Mouse (Mus musculus): ENCODE measurements at regions not wholly inside any gene's neighbourhood (a gene's known extent, or its start where the extent isn't known, plus 50 kb on each side); places are given as distances from the start of the nearest gene placed in this dataset.
A peak's percentile ranks its signal among the peaks of the same experiment; 100 is the strongest.
"Not testable (repeated sequence)": the region's sequence is repeated elsewhere in the genome, so short reads cannot be mapped to it uniquely, and the experiment has no call there.

- ATAC-seq (replicated peaks; ENCODE audit: low FRiP score); H3K27ac ChIP-seq (ENCODE audit: low read depth, low read length); H3K36me3 ChIP-seq (ENCODE audit: control insufficient read depth, insufficient read depth, low read length); H3K4me2 ChIP-seq; H3K4me3 ChIP-seq (ENCODE audit: low read depth, low read length); H3K4me1 ChIP-seq (replicated peaks; ENCODE audit: control insufficient read depth, insufficient read depth, low read length); DNase-seq (ENCODE audit: low spot score); H3K27me3 ChIP-seq (replicated peaks; ENCODE audit: control insufficient read depth, insufficient read depth, low read length); H3K9ac ChIP-seq (ENCODE audit: low read depth, low read length); H3K9me3 ChIP-seq (ENCODE audit: control insufficient read depth, low read length): not testable (repeated sequence)
- 82% methylated on average over 2 of the region's 2 CpGs for WGBS
Measured at GRCm38 (mm10) chr12:21526906-21527305, 109.5 kb upstream of the Ywhaq start.

- not testable (repeated sequence) for H3K27me3 ChIP-seq (replicated peaks; ENCODE audit: control insufficient read depth, insufficient read depth, low read length); H3K9ac ChIP-seq (ENCODE audit: low read depth, low read length); H3K36me3 ChIP-seq (ENCODE audit: control insufficient read depth, insufficient read depth, low read length); H3K9me3 ChIP-seq (ENCODE audit: control insufficient read depth, low read length); H3K4me3 ChIP-seq (ENCODE audit: low read depth, low read length); H3K27ac ChIP-seq (ENCODE audit: low read depth, low read length); H3K4me2 ChIP-seq; H3K4me1 ChIP-seq (replicated peaks; ENCODE audit: control insufficient read depth, insufficient read depth, low read length); DNase-seq (ENCODE audit: low spot score)
- ATAC-seq (replicated peaks; ENCODE audit: low FRiP score): 0 out of 2 replicates have a peak, but pooled peaks have one; percentile 15
- 33% methylated on average over 6 of the region's 6 CpGs for WGBS
Measured at GRCm38 (mm10) chr12:21525567-21525966, 108.1 kb upstream of the Ywhaq start.

- no peaks in the 10 kb centered on the region for H3K27me3 ChIP-seq (replicated peaks; ENCODE audit: control insufficient read depth, insufficient read depth, low read length)
- H3K4me1 ChIP-seq (replicated peaks; ENCODE audit: control insufficient read depth, insufficient read depth, low read length): no peaks in the 10 kb centered on the region
- H3K36me3 ChIP-seq (ENCODE audit: control insufficient read depth, insufficient read depth, low read length): no peaks in the 10 kb centered on the region
- H3K4me3 ChIP-seq (ENCODE audit: low read depth, low read length): no peak overlapping the region
- DNase-seq (ENCODE audit: low spot score) (no peak), ATAC-seq (replicated peaks; ENCODE audit: low FRiP score) (no peak)
- H3K9ac ChIP-seq (ENCODE audit: low read depth, low read length): no peak overlapping the region
- H3K27ac ChIP-seq (ENCODE audit: low read depth, low read length): no peak overlapping the region
- H3K4me2 ChIP-seq: no peak overlapping the region
- WGBS: 50% methylated on average over 3 of the region's 3 CpGs
- H3K9me3 ChIP-seq (ENCODE audit: control insufficient read depth, low read length): no peaks in the 10 kb centered on the region
Measured at GRCm38 (mm10) chr12:21522621-21523020, 105.2 kb upstream of the Ywhaq start.

GRCm38 (mm10) chr12:21519058-21519457, 101.6 kb upstream of the Ywhaq start:
- Histone ChIP-seq H3K9ac (ENCODE audit: low read depth, low read length) (no peak overlapping the region), H3K36me3 (ENCODE audit: control insufficient read depth, insufficient read depth, low read length) (no peaks in the 10 kb centered on the region), H3K4me3 (ENCODE audit: low read depth, low read length) (no peak overlapping the region), H3K27me3 (replicated peaks; ENCODE audit: control insufficient read depth, insufficient read depth, low read length) (no peaks in the 10 kb centered on the region), H3K27ac (ENCODE audit: low read depth, low read length) (no peak overlapping the region), H3K9me3 (ENCODE audit: control insufficient read depth, low read length) (0 out of 2 replicates have a peak, but pooled peaks cover 2% of the 10 kb centered on the region), H3K4me1 (replicated peaks; ENCODE audit: control insufficient read depth, insufficient read depth, low read length) (no peaks in the 10 kb centered on the region), H3K4me2 (no peak overlapping the region)
- WGBS: 48% methylated on average over 3 of the region's 3 CpGs
- no peak for ATAC-seq (replicated peaks; ENCODE audit: low FRiP score)
- DNase-seq (ENCODE audit: low spot score): no peak

GRCm38 (mm10) chr12:21512736-21513135, 95.3 kb upstream of the Ywhaq start:
- H3K4me2 ChIP-seq: no peak overlapping the region
- no peak overlapping the region for H3K9ac ChIP-seq (ENCODE audit: low read depth, low read length)
- H3K4me3 ChIP-seq (ENCODE audit: low read depth, low read length): no peak overlapping the region
- no peaks in the 10 kb centered on the region for H3K4me1 ChIP-seq (replicated peaks; ENCODE audit: control insufficient read depth, insufficient read depth, low read length)
- H3K36me3 ChIP-seq (ENCODE audit: control insufficient read depth, insufficient read depth, low read length): no peaks in the 10 kb centered on the region
- H3K9me3 ChIP-seq (ENCODE audit: control insufficient read depth, low read length): 0 out of 2 replicates have a peak, but pooled peaks cover 2% of the 10 kb centered on the region
- no peak overlapping the region for H3K27ac ChIP-seq (ENCODE audit: low read depth, low read length)
- 74% methylated on average over 2 of the region's 2 CpGs for WGBS
- DNase-seq (ENCODE audit: low spot score) (no peak), ATAC-seq (replicated peaks; ENCODE audit: low FRiP score) (no peak)
- no peaks in the 10 kb centered on the region for H3K27me3 ChIP-seq (replicated peaks; ENCODE audit: control insufficient read depth, insufficient read depth, low read length)

GRCm38 (mm10) chr12:21511043-21511665, 93.7 kb upstream of the Ywhaq start:
- Histone ChIP-seq H3K4me3 (ENCODE audit: low read depth, low read length) (no peak overlapping the region), H3K9ac (ENCODE audit: low read depth, low read length) (no peak overlapping the region), H3K4me2 (no peak overlapping the region), H3K36me3 (ENCODE audit: control insufficient read depth, insufficient read depth, low read length) (no peaks in the 10 kb centered on the region), H3K27ac (ENCODE audit: low read depth, low read length) (no peak overlapping the region), H3K9me3 (ENCODE audit: control insufficient read depth, low read length) (0 out of 2 replicates have a peak, but pooled peaks cover 1% of the 10 kb centered on the region), H3K4me1 (replicated peaks; ENCODE audit: control insufficient read depth, insufficient read depth, low read length) (no peaks in the 10 kb centered on the region), H3K27me3 (replicated peaks; ENCODE audit: control insufficient read depth, insufficient read depth, low read length) (no peaks in the 10 kb centered on the region)
- DNase-seq (ENCODE audit: low spot score) (no peak), ATAC-seq (replicated peaks; ENCODE audit: low FRiP score) (no peak)
- 76% methylated on average over 8 of the region's 8 CpGs for WGBS

- no peak for ATAC-seq (replicated peaks; ENCODE audit: low FRiP score)
- DNase-seq (ENCODE audit: low spot score): no peak
- 36% methylated on average over 1 of the region's 1 CpGs for WGBS
Measured at GRCm38 (mm10) chr12:21507080-21507479, 89.6 kb upstream of the Ywhaq start.

GRCm38 (mm10) chr12:21505731-21506368, 88.4 kb upstream of the Ywhaq start:
- Histone ChIP-seq H3K4me3 (ENCODE audit: low read depth, low read length) (no peak overlapping the region), H3K9ac (ENCODE audit: low read depth, low read length) (no peak overlapping the region), H3K4me2 (no peak overlapping the region), H3K4me1 (replicated peaks; ENCODE audit: control insufficient read depth, insufficient read depth, low read length) (no peaks in the 10 kb centered on the region), H3K27me3 (replicated peaks; ENCODE audit: control insufficient read depth, insufficient read depth, low read length) (no peaks in the 10 kb centered on the region), H3K36me3 (ENCODE audit: control insufficient read depth, insufficient read depth, low read length) (no peaks in the 10 kb centered on the region), H3K9me3 (ENCODE audit: control insufficient read depth, low read length) (no peaks in the 10 kb centered on the region), H3K27ac (ENCODE audit: low read depth, low read length) (no peak overlapping the region)
- DNase-seq (ENCODE audit: low spot score) (no peak), ATAC-seq (replicated peaks; ENCODE audit: low FRiP score) (no peak)
- WGBS: 70% methylated on average over 6 of the region's 6 CpGs

More at GRCm38 (mm10) chr12:21507080-21507479, 89.6 kb upstream of the Ywhaq start:
- H3K36me3 ChIP-seq (ENCODE audit: control insufficient read depth, insufficient read depth, low read length): no peaks in the 10 kb centered on the region
- H3K9ac ChIP-seq (ENCODE audit: low read depth, low read length): no peak overlapping the region
- H3K4me2 ChIP-seq: no peak overlapping the region
- no peak overlapping the region for H3K4me3 ChIP-seq (ENCODE audit: low read depth, low read length)
- no peaks in the 10 kb centered on the region for H3K4me1 ChIP-seq (replicated peaks; ENCODE audit: control insufficient read depth, insufficient read depth, low read length)
- H3K27me3 ChIP-seq (replicated peaks; ENCODE audit: control insufficient read depth, insufficient read depth, low read length): no peaks in the 10 kb centered on the region
- no peaks in the 10 kb centered on the region for H3K9me3 ChIP-seq (ENCODE audit: control insufficient read depth, low read length)
- H3K27ac ChIP-seq (ENCODE audit: low read depth, low read length): no peak overlapping the region

- ATAC-seq (replicated peaks; ENCODE audit: low FRiP score) (no peak), DNase-seq (ENCODE audit: low spot score) (no peak)
- Histone ChIP-seq H3K36me3 (ENCODE audit: control insufficient read depth, insufficient read depth, low read length) (no peaks in the 10 kb centered on the region), H3K9ac (ENCODE audit: low read depth, low read length) (no peak overlapping the region), H3K4me3 (ENCODE audit: low read depth, low read length) (no peak overlapping the region), H3K27ac (ENCODE audit: low read depth, low read length) (no peak overlapping the region), H3K9me3 (ENCODE audit: control insufficient read depth, low read length) (no peaks in the 10 kb centered on the region), H3K4me2 (no peak overlapping the region), H3K4me1 (replicated peaks; ENCODE audit: control insufficient read depth, insufficient read depth, low read length) (no peaks in the 10 kb centered on the region), H3K27me3 (replicated peaks; ENCODE audit: control insufficient read depth, insufficient read depth, low read length) (no peaks in the 10 kb centered on the region)
- WGBS: 85% methylated on average over 4 of the region's 4 CpGs
Measured at GRCm38 (mm10) chr12:21503250-21503649, 85.8 kb upstream of the Ywhaq start.
